Mouse (Mus musculus): ENCODE data around the gene Lipo3.
A peak's percentile ranks its signal among the peaks of the same experiment; 100 is the strongest.
"Not testable (repeated sequence)": the region's sequence is repeated elsewhere in the genome, so short reads cannot be mapped to it uniquely, and the experiment has no call there.

Lipo3 gene

GRCm38 (mm10) chr19:33761287-33762086 is at the start of gene Lipo3:
Gene Lipo3, minus strand, starts transcription at chr19:33761951.
- not testable (repeated sequence) for DNase-seq (ENCODE audit: low spot score)

DNA sequence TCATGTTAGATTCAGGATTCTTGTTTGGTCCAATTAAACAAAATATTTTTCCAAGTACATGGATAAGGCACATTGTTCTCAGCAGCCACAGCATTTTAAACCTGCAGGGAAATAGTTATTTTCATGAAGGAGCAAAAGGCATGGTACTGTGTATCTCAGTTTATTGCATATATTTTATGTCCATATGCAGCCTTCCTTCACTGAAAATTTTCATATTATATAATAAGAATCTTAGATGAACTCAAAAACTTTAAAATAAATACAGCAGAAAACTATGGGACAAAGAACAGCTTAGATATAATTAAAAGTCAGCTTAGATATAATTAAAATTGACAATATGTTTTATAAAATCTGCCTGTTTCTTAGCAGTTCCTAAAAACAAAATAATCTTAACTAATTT is 25.6 kb upstream of the Lipo3 start, which contains the start of gene Lipo1:
Lipo1 (minus strand) TSS at position 101 of the 400 bp plus-strand sequence.
- not testable (repeated sequence) for DNase-seq (ENCODE audit: low spot score)

DNA sequence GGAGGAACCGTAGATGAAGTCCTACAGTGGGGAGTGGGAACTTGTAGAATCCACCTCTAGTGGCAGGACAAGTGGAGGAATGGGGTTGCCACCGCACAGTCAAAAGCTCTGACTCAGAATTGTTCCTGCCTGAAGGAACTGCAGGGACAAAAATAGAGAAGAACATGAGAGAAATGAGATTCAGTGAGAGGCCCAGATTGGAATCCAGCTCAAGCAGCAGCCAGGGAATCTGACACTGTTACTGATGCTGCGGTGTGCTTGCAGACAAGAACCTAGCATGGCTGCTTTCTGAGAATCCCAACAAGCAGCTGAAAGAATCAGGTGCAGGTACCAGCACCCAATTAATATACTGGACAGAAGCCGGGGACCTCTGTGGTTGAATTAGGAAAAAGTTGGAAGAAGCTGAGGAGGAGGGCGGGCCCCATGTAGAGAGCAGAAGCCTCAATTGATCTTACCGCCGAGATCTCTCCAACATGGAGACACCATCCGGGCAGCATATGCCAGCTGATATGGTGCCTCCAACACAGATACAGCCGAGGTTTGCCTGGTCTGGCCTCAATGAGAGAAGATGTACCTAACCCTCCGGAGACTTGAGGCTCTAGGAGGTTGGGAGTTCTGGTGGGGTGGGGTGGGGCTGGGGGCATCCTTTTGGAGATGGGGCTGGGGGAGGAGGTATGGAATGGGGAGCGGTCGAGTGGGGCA is 25.0 kb upstream of the Lipo3 start:
- DNase-seq (ENCODE audit: low spot score): no peak

DNA sequence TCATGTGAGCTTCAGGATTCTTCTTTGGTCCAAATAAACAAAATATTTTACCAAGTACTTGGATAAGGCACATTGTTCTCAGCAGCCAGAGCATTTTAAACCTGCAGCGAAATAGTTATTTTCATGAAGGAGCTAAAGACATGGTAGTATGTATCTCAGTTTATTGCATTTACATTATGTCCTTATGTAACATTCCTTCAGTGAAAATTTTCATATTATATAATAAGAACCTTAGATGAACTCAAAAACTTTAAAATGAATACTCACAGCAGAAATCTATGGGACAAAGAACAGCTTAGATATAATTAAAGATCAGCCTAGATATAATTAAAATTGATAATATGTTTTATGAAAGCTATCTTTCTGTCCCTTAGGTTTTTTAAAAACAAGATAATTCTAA is 10.5 kb downstream of the Lipo3 start, which contains the start of gene Lipo2:
Lipo2 (minus strand) TSS at position 101 of the 400 bp plus-strand sequence.
- DNase-seq (ENCODE audit: low spot score): not testable (repeated sequence)

DNA sequence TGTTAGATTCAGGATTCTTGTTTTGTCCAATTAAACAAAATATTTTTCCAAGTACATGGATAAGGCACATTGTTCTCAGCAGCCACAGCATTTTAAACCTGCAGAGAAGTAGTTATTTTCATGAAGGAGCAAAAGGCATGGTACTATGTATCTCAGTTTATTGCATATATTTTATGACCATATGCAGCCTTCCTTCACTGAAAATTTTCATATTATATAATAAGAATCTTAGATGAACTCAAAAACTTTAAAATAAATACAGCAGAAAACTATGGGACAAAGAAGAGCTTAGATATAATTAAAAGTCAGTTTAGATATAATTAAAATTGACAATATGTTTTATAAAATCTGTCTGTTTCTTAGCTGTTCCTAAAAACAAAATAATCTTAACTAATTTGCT is 136.6 kb downstream of the Lipo3 start, which contains the start of gene Gm8978:
Gm8978 (minus strand) TSS at position 101 of the 400 bp plus-strand sequence.
- DNase-seq (ENCODE audit: low spot score): not testable (repeated sequence)

DNA sequence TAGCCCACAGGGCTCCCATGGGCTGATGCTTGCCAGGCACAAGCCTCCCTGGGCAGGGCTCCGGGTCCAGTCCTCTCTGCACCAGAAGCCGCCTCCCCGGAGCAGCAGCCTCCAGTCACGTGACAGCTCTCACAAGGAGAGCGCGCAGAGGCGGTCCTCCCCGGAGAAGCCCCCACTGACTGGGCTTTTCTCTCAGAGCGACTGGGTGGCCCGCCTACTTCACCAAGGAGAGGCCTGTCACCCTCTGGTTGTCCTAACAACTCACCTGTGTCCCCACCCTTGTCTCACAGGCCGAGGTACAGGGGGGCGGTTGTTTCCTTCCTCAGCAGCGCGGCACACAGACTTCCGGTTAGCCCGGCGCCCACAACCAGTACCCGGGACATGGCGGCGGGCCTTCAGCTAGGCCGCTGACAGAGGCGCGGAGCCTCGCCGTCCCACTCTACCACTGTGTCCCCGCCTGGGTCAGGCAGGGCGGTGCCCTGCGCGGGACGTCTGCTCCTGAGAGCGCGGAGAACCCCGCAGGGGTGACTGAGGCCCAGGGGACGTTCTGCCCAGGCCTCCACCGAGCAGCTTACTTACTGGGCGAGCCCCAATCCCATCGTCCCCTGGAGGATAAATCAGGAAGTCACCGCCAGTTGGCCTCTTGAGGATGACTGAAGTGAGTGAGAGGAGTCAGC is 172.0 kb downstream of the Lipo3 start:
- DNase-seq (ENCODE audit: low spot score): peak; percentile 91

GRCm38 (mm10) chr19:33568551-33568950 is 193.2 kb downstream of the Lipo3 start:
- DNase-seq (ENCODE audit: low spot score): not testable (repeated sequence)

- no peak for DNase-seq (ENCODE audit: low spot score)
Measured at GRCm38 (mm10) chr19:33517680-33518079, 244.1 kb downstream of the Lipo3 start, which contains the start of gene Lipo4. Gene Lipo4, minus strand, starts transcription at chr19:33517780.
